Mouse (Mus musculus) lung, adult 2 months (tissue): ENCODE measurements around the gene Dusp19.

Source experiments
- CTCF ChIP-seq: fragments of 200-500 bp; IDR thresholded peaks from 2 replicates; pipeline ENCODE4 v1.5.1; 2011; ENCODE audit warnings: mild to moderate bottlenecking, low read length, control low read depth; ENCODE audit not compliant: insufficient read depth
- POLR2A ChIP-seq: fragments of 200-500 bp; IDR thresholded peaks from 2 replicates; pipeline ENCODE4 v1.6.1; 2011; ENCODE audit warnings: low read depth, mild to moderate bottlenecking, control low read depth, low read length, borderline replicate concordance; ENCODE audit errors: extremely low read depth

DNA sequence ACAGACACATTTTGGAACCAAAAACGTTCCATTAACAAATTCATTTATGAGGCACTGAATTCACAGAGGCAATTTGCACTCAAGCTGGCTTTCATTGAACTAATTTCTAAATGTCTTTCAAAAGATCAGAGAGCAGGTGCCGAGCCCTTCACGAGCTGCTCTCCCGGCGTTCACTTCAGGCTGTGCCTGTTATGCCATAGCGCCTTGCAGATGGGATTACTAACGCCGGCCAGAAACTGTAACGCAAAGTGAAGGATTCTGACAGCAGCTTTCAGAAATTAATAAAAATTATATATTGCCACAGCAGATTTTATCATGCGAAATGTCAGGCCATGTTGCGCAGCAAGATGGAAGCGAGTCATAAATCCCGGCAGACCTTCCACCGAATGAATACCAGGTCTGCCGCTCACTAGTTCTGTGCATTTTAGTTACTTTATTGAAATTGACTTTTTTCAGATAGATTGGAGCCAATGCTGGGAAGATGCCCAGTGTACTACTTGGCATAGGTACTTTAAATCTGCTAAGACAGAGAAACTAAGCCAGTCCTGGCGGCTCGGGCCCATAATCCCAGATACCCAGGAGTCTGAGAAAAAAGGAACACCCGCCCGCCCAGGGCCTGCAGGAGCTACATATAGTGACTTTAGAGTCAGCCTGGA is 12.9 kb upstream of the Dusp19 start:
- no peak for TF ChIP-seq CTCF
- no peak for TF ChIP-seq POLR2A
